Mouse (Mus musculus): ENCODE measurements around the gene Rpl23. TPM values are rescaled to one million over a fixed set of nuclear protein-coding genes. Genes with fewer than 3 reads are reported as not detected.
"Not testable (repeated sequence)": the region's sequence is repeated elsewhere in the genome, so short reads cannot be mapped to it uniquely, and the experiment has no call there.

Rpl23 gene
- total RNA-seq, 2 experiments from 2014 or later = 324 to 331 TPM

DNA sequence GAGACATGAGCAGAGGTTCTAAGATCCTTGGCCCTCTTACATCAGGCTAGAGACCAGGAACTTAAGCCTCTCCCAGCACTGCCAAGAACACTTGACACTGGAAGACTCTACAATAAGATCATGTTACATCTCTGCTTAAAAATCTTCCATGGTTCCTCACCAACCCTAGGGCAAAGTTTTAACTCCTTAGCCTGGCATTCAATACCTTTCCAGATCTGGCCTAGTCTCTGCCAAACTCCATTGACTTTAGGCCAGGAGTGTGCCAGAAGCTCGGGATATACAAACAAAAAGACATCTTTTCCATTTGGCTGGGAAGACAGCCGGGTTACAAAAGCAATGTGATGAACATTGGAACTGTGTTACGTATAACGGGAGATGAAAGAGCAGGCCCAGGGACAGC is 44.6 kb downstream of the Rpl23 start:
- ATAC-seq (replicated peaks; ENCODE audit: low FRiP score, poor library complexity, severe bottlenecking) = no peak

DNA sequence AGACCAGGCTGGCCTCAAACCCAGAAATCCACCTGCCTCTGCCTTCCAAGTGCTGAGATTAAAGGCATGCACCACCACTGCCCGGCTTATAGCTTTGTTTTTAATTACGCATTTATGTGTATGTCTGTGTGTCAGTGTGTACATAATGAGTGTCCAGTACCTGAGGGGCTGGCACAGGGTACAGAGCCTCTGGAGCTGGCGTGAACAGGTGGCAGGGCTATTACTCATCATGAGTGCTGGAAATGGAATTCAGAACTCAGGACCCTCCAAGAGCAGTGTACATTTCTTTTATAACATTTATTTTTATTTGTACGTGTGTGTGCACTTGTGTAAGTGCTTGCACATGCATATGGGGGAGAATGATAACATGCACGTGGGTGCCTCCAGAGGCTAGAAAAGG is 45.6 kb downstream of the Rpl23 start:
- no peak for ATAC-seq (replicated peaks; ENCODE audit: low FRiP score, poor library complexity, severe bottlenecking)

DNA sequence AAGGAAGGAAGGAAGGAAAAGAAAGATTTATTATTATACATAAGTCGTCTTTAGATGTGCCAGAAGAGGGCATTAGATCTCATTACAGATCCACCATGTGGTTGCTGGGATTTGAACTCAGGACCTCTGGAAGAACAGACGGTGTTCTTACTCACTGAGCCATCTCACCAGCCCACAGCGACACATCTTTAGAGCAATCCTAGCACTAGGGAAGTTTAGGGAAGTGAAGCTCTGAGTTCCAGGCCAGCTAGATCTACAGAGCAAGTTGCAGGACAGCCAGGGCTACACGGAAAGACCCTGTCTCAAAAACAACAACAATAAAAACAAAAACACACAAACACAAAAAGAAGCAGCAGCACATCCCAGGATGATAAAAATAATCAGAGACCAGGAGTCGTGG is 47.4 kb downstream of the Rpl23 start:
- not testable (repeated sequence) for ATAC-seq (replicated peaks; ENCODE audit: low FRiP score, poor library complexity, severe bottlenecking)

DNA sequence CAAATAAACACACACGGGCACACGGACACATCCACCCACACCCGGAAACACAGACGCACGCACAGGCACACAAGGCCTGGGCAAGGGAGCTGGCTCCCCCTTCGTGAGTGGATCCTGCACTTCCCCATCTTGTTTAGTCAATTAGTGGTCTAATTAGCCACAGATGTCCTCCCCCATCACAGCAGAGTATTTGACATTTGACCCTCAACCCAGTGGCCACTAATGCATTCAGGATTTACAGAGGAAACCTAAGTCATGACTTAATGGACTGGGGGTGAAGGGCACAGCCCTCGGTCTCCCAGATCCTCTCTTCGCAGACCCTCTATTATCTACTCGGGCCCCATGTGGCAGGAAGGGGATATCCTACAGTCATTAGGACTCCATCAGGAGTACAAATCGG is 48.5 kb downstream of the Rpl23 start:
- no peak for ATAC-seq (replicated peaks; ENCODE audit: low FRiP score, poor library complexity, severe bottlenecking)

DNA sequence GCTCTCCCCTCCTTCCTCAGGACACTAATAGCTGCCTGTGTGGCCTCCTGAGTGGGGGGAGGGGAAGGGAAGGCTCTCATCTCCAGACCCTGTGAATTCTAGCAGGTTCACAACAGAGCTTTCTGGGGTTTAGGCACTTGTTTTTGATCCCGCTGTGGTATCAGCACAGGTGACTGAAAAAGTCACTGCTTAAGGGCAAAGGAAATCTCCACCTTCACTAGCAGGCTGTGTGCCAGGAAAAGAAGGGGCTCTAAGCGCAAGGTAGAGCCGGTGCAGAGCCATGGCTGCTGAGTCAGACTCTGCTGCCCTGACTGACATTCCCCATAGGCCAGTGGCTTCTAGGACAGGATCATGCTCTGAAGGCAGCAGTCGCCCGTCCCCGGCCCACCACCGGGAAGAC is 53.5 kb downstream of the Rpl23 start:
- no peak for ATAC-seq (replicated peaks; ENCODE audit: low FRiP score, poor library complexity, severe bottlenecking)

DNA sequence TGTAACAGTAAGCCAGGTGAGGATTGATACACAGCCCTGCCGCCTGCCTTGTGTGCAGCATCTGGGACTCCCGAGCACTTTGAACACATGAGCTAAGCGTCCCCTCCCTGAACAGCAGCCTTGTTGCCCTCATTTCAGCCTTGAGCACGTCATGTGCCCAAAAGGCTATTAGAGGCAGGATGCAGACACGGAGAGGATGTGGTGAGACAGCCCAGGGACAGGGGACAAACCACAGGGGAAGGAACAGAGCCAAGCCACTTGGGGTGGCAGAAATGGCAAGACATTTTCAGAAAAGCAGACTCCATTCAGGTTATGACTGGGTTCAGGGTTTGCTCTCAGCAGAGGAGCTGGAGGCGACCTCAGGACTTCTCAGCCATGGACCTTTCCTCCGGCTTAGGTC is 53.9 kb downstream of the Rpl23 start:
- ATAC-seq (replicated peaks; ENCODE audit: low FRiP score, poor library complexity, severe bottlenecking) = no peak

Other genes starting within 250 kb of the Rpl23 start
- gene Srcin1, start 206.3 kb downstream of the Rpl23 start, total RNA-seq (2015; ENCODE audit: low replicate concordance) = not detected in 2 replicates
- gene Srcin1, start 206.3 kb downstream of the Rpl23 start, total RNA-seq (2017; ENCODE audit: low replicate concordance) = not detected in 2 replicates
- 1.4 TPM in 1 of 2 replicates, not detected in the other for gene Epop, start 152.7 kb downstream of the Rpl23 start, total RNA-seq (2015; ENCODE audit: low replicate concordance)
- gene Epop, start 152.7 kb downstream of the Rpl23 start, total RNA-seq (2017; ENCODE audit: low replicate concordance) = not detected in 2 replicates
- 2.1 and 9.7 TPM in 2 replicates for gene Mllt6, start 119.0 kb downstream of the Rpl23 start, total RNA-seq (2015; ENCODE audit: low replicate concordance)
- gene Mllt6, start 119.0 kb downstream of the Rpl23 start, total RNA-seq (2017; ENCODE audit: low replicate concordance) = 1.3 and 3.9 TPM in 2 replicates
- 6.3 TPM in 1 of 2 replicates, not detected in the other for gene Cisd3, start 96.6 kb downstream of the Rpl23 start, total RNA-seq (2015; ENCODE audit: low replicate concordance)
- gene Cisd3, start 96.6 kb downstream of the Rpl23 start, total RNA-seq (2017; ENCODE audit: low replicate concordance) = not detected in 2 replicates
- 5.9 TPM in 1 of 2 replicates, not detected in the other for gene Pcgf2, start 81.9 kb downstream of the Rpl23 start, total RNA-seq (2015; ENCODE audit: low replicate concordance)
- gene Pcgf2, start 81.9 kb downstream of the Rpl23 start, total RNA-seq (2017; ENCODE audit: low replicate concordance) = 2.1 TPM in 1 of 2 replicates, not detected in the other
- gene Psmb3, start 79.0 kb downstream of the Rpl23 start, total RNA-seq (2015; ENCODE audit: low replicate concordance) = 20.5 and 50.7 TPM in 2 replicates
- gene Psmb3, start 79.0 kb downstream of the Rpl23 start, total RNA-seq (2017; ENCODE audit: low replicate concordance) = 7.9 and 45.8 TPM in 2 replicates
- 2.9 and 4.0 TPM in 2 replicates for gene Pip4k2b, start 37.7 kb downstream of the Rpl23 start, total RNA-seq (2015; ENCODE audit: low replicate concordance)
- 2.1 and 12.6 TPM in 2 replicates for gene Pip4k2b, start 37.7 kb downstream of the Rpl23 start, total RNA-seq (2017; ENCODE audit: low replicate concordance)
- 8.3 and 13.8 TPM in 2 replicates for gene Cwc25, start 15.9 kb downstream of the Rpl23 start, total RNA-seq (2015; ENCODE audit: low replicate concordance)
- gene Cwc25, start 15.9 kb downstream of the Rpl23 start, total RNA-seq (2017; ENCODE audit: low replicate concordance) = 8.8 and 19.1 TPM in 2 replicates
- gene 1700001P01Rik, start 6.5 kb downstream of the Rpl23 start, total RNA-seq (2015; ENCODE audit: low replicate concordance) = not detected in 2 replicates
- gene 1700001P01Rik, start 6.5 kb downstream of the Rpl23 start, total RNA-seq (2017; ENCODE audit: low replicate concordance) = not detected in 2 replicates
- gene Lasp1, start 16.6 kb upstream of the Rpl23 start, total RNA-seq (2015; ENCODE audit: low replicate concordance) = 28.9 and 33.5 TPM in 2 replicates
- gene Lasp1, start 16.6 kb upstream of the Rpl23 start, total RNA-seq (2017; ENCODE audit: low replicate concordance) = 14.8 and 57.0 TPM in 2 replicates
- gene B230217C12Rik, start 58.3 kb upstream of the Rpl23 start, total RNA-seq (2015; ENCODE audit: low replicate concordance) = not detected in 2 replicates
- gene B230217C12Rik, start 58.3 kb upstream of the Rpl23 start, total RNA-seq (2017; ENCODE audit: low replicate concordance) = not detected in 2 replicates
- gene Fbxo47, start 101.7 kb upstream of the Rpl23 start, total RNA-seq (2015; ENCODE audit: low replicate concordance) = not detected in 2 replicates
- 0.61 and 0.64 TPM in 2 replicates for gene Fbxo47, start 101.7 kb upstream of the Rpl23 start, total RNA-seq (2017; ENCODE audit: low replicate concordance)
- gene Plxdc1, start 204.0 kb upstream of the Rpl23 start, total RNA-seq (2015; ENCODE audit: low replicate concordance) = 1.3 TPM in 1 of 2 replicates, not detected in the other
- 2.3 and 2.4 TPM in 2 replicates for gene Plxdc1, start 204.0 kb upstream of the Rpl23 start, total RNA-seq (2017; ENCODE audit: low replicate concordance)
- 8.8 and 24.5 TPM in 2 replicates for gene Arl5c, start 213.7 kb upstream of the Rpl23 start, total RNA-seq (2015; ENCODE audit: low replicate concordance)
- 9.6 and 17.5 TPM in 2 replicates for gene Arl5c, start 213.7 kb upstream of the Rpl23 start, total RNA-seq (2017; ENCODE audit: low replicate concordance)
- not detected in 2 replicates for gene Cacnb1, start 240.6 kb upstream of the Rpl23 start, total RNA-seq (2015; ENCODE audit: low replicate concordance)
- 0.13 and 0.68 TPM in 2 replicates for gene Cacnb1, start 240.6 kb upstream of the Rpl23 start, total RNA-seq (2017; ENCODE audit: low replicate concordance)
- gene Rpl19, start 244.3 kb upstream of the Rpl23 start, total RNA-seq (2015; ENCODE audit: low replicate concordance) = 931 and 1,058 TPM in 2 replicates
- 346 and 531 TPM in 2 replicates for gene Rpl19, start 244.3 kb upstream of the Rpl23 start, total RNA-seq (2017; ENCODE audit: low replicate concordance)

Measured in erythroid progenitor cell, adult 5-6 weeks (primary cell).